Mouse (Mus musculus): ENCODE measurements at regions not wholly inside any gene's neighbourhood (a gene's known extent, or its start where the extent isn't known, plus 50 kb on each side); places are given as distances from the start of the nearest gene placed in this dataset.
"Not testable (repeated sequence)": the region's sequence is repeated elsewhere in the genome, so short reads cannot be mapped to it uniquely, and the experiment has no call there.

DNA sequence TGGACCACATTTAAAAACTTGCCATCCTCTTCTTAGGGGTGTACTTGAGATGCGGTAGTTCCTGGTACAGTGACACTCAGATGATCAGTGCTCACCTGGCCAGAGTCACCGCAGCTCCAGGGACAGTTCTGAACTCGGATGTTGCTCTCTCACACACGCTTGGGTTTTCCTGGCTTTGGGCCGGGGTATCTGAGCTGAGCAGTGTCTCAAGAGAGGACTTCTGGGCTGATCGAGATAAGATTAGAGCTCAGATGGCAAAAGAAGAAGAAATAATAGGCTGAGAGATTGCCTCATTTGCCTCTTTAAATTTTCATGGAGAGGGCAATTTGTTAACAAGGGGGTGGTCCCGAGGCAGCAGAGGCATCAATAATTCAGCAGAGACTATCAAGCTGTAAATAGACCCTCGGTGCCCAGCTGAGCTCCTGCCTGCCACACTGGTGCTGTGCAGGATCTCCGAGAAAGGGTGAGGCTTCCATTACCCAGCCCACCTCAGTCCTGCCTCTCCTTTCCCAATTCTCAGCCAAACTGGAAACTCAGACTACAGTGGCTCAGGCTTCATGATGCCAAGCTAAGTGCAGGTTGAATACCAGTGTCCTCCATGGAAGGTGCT is 133.7 kb downstream of the Tsen15 start:
- DNase-seq (ENCODE audit: low read depth, low spot score), result no peak

DNA sequence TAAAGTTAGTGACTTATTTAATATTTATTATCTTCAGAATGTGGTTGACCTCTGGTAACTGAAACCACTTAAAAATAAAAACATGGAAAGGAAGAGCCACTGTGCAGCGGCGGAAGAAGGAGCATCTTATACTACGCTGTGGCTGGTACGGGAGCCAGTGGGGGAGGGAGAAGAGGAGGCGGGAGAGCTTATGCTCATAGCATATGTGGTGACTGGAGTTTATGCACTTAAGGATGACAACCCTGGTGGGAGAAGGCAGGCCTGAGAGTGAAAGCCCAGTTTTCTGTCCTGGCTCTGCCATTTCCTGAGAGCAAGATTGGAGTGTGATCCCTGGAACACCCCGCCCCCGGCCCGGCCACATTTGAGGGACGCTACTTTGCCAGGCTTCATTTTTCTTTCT is 145.5 kb downstream of the Tsen15 start:
- DNase-seq (ENCODE audit: low read depth, low spot score), result no peak

DNA sequence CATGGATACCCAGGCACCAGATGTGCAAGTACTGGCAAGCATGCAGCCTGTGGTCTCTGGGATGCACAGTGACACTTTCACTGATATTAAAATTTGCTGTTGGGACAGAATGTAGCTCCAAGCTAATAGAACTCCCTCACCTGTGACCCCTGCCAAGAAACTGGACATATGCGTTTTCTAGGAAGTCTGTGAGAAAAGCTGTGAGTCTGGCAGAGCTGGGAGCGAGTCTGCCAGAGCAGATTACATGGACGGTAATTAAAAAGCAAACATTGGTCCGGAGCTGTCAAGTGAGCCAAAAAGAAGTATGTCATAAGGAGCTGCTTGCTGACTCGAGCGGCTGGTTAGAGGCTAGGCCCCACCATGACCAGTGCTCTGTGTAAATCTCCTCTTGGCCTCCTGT is 147.1 kb downstream of the Tsen15 start:
- no peak for DNase-seq (ENCODE audit: low read depth, low spot score)

DNA sequence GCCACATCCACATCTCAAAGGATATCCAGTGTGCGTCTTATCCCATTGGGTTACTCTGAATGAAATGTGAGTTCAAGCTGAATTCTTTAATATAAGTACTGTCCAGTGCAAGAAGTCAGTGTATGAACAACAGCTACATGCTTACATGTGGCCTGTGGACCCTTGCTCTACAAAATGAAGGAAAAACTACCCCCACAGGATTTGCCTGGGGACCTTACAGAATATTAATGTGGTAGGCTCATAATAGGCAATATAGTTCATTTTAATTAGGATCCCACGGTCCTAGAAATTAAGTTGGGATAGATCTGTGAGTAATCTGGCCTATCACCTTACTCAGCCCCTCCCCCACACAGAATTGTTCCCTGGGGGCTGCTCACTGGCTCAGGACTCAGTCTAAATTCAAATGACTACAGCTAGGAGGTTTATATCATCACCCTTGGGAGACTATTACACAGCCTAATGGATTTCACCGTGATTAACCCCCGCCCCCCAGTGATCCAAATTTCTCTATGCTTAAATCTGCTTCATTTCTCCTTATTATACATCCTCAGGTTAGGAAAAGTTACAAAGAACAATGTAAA is 145.4 kb upstream of the 1700025G04Rik start:
- DNase-seq (ENCODE audit: low read depth, low spot score), result no peak

DNA sequence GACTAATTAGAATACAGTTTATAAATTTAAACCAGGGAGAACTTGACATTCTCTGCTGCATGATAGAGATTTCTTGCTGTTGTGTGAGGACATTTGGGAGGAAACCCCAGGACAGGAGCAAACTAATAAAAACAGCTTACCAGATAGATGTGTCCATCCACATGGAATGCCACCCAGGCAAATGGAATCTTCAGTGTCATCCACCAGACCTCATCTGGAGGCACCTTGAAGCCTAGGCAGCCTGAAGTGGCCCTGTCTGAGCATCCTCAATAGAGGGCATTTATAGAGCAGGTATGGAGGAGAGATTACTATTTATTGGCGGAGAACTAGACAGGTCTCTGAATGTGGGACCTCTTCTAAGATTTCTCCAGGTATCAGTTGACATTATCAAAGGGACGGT is 144.8 kb upstream of the 1700025G04Rik start:
- DNase-seq (ENCODE audit: low read depth, low spot score), result no peak

DNA sequence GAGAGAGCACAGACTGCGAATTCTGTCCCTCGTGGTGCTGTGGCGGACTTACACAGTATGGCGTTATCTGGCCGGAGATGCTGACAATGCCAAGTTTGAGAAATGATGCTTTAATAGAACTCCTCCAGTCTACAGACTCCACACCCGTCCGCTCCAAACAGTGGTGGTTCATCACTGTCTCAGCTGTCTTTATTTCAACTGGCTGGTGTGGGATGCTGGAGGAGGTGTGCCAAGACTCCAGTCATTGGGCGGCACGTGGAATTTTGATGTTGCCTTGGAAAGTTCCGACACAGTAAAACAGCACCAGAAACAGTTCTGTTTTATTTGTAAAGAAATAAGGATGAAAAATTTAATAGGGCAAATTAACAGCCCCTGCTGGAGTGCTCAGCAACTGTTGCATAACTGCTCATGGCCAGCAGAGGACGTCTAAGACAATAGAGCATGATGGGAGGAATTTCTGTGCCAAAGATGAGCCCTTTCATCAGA is 141.8 kb upstream of the 1700025G04Rik start:
- no peak for DNase-seq (ENCODE audit: low read depth, low spot score)

DNA sequence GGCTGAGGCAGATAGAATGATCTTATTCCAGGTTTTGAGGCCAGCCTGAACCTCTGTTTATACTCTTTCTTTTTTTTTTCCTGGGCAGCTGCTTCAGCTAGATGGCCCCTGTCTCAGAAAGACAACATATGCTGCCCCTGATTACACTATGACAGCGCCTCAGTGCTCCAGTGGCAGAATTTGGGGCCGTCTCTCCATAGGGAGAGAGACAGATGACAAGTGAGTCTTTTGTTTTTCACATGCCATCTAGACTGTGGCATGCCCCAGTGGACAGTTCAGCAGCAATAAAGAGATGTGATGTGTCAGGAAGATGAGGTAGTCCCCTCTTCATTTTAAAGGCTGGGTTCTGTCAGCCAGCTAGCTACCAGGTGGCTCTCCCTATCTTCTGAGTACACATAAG is 139.8 kb upstream of the 1700025G04Rik start:
- DNase-seq (ENCODE audit: low read depth, low spot score), result no peak

DNA sequence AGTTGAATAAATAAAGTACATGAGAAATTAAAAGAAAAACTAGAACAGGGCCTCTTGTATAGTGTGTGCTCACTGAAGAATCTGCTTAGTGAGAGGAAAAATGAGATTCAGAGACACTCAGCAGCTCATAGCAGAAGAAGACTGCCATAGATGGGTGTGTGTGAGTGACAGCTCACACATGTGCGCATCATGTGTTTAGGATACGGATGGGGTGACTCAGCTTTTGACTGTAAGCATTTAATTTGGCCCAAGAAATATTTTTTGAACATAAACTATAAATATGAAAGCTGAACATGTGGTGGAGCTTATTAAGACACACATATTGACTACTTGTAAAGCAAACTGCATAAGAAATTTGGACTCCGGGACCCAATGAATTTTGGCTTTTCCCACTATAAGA is 136.1 kb upstream of the 1700025G04Rik start:
- DNase-seq (ENCODE audit: low read depth, low spot score), result no peak

DNA sequence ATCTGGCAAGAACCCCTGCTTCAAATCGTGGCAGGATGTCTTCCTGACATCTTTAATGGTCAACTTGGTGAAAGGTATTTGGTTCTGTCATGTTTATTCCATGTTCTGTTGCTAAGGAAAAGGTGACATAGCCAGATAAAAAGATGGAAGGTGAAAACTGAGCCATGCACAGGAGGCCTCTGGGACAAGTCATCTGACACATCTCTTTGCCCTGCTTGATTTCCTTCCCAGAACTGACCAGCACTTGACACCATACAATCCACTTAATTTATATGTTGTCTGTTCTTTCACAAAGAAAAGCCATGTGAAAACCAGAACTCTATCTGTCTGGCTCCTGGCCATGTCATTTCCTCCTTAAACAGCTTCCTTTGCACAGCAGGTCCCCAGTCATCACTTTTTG is 133.7 kb upstream of the 1700025G04Rik start:
- DNase-seq (ENCODE audit: low read depth, low spot score), result no peak

DNA sequence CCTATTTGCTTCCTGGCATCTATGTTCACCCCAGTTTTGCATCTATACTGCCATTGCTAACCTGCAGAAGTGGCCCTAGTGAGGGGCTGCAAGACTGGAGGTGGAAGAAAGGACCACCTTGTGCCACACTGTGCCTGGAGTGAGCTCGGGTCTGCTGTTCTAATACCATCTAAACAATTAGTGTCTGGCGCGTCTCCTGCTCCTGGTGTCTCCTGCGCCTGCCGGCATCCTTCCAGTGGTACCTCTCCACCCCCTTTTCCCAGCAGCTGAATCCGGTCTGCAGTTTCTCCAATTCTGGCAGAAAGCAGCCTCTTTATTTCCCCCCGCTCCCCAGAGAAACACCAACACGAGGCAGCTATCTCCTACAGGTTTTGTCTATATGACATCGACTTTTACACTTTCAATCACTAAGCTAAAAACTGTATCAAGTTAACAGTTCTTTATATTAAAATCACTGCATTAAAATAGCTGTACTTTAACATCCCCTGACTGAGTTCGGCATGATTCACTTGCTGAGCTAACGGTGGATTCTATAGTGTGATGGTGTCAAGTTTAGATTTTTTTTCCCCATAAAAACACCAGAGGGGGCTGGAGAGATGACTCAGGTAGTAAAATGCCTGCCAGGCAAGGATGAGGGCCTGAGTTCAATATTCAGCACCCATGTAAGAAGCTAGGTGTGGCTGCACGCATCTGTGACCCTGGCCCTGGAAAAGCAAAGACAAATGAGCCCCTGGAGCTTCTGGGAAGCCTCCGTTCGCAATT is 131.1 kb upstream of the 1700025G04Rik start:
- no peak for DNase-seq (ENCODE audit: low read depth, low spot score)

DNA sequence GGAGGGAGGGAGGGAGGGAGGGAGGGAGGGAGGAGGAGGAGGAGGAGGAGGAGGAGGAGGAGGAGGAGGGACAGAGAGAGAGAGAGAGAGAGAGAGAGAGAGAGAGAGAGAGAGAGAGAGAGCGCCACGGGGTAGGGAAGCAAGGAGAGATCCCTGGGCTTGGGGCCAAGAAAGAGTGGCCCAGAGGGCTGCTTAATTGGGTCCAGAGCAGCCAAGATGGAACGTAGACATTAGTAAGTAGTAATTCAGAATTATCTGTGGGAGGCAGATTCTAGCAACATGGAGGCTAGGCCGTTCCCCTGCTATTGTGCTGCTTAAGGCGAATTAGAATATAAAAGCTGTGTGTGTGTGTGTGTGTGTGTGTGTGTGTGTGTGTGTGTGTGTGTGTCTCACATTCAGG is 129.8 kb upstream of the 1700025G04Rik start:
- not testable (repeated sequence) for DNase-seq (ENCODE audit: low read depth, low spot score)

DNA sequence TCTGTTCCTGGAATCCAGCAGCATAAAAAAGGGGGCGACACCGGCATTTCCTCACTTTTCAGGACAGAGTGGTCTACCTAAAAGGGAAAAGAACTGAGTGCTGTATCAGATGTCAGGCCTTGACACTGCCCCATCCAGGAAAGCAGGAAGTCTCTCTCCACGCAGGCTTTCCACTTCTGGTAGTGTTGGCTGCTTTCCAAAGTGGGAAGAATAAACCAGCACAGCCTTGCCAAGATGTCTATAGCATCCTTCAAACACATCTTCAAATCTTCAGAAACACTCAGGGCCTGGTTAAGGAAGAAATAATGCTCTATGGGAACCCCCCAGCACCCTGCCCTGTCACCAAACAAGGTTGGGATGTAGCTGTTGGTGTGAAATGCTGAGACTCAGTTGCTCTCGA is 127.5 kb upstream of the 1700025G04Rik start:
- DNase-seq (ENCODE audit: low read depth, low spot score), result no peak

DNA sequence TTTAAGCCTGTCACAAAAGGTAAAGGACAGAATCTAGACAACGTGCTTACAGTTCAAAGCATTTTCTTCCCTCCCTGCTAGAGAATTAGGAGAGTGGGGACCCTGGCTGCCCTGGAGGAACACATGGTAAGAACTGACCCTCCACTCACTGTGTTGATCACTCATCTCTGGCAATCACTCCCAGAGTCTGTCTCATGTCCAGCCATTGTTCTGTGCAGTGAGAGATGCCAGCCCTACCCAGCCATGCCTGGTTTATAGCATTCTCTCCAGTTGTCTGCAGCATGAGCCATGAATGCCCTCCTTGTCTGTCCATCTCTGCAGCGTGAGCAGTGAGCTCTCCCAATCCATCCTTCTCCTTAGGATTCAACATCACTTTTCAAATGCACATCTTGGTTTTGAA is 124.5 kb upstream of the 1700025G04Rik start:
- DNase-seq (ENCODE audit: low read depth, low spot score), result no peak

DNA sequence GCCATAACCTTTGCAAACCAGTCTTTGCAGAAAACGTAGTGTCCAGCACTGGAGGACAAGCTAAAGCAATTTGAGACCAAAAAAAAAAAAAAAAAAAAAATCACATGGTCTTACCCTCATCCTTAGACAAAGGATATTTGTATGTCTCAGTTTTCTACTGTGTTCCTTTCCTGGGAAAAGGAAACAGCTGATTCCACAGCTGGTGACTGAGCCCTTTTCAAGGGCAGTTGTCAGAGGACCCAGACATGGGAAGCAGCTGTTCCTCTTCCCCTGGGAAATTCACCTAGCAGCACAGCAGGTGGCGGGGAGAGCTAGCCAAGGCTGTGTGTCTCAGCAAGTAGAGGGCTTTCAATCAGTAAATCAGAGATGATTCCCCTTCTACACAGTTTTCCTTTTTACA is 113.3 kb upstream of the 1700025G04Rik start:
- DNase-seq (ENCODE audit: low read depth, low spot score), result no peak

DNA sequence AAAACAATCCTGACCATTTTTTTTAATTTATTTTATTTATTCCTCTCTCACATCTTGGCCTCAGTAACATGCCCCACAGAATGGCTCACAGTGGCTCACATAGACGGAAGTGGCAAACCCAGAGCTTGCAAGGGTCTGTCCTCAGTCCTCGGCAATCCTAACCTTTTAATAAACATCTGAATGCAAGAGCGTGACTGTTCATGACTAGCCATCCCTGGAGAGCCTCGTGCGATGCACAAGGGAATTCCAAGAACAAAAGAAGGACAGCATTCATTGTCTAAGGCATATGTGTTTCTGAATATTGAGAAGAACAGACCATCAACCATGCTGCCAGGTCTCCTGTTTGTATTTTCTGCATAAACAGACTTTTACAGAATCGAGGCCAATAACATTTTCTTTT is 98.8 kb upstream of the 1700025G04Rik start:
- no peak for DNase-seq (ENCODE audit: low read depth, low spot score)

DNA sequence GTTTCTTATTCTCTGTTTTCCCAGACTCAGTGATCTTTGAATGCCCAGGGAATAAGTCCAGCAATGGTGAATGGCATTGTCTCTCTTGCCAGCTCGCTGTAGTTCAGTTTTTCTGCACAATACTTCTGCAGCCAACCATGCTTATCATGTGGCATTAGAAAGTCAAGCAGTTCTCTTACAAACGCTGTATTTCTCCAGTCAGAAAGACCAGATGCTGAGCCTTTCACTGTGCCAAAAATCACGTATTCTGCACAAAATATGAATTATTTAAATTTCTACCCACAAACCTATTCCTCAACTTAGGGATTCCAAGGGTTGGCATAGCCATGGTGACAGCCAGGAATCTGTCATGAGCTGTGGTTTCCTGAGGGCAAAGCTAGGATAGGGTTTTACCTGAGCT is 95.0 kb upstream of the 1700025G04Rik start:
- DNase-seq (ENCODE audit: low read depth, low spot score), result no peak

DNA sequence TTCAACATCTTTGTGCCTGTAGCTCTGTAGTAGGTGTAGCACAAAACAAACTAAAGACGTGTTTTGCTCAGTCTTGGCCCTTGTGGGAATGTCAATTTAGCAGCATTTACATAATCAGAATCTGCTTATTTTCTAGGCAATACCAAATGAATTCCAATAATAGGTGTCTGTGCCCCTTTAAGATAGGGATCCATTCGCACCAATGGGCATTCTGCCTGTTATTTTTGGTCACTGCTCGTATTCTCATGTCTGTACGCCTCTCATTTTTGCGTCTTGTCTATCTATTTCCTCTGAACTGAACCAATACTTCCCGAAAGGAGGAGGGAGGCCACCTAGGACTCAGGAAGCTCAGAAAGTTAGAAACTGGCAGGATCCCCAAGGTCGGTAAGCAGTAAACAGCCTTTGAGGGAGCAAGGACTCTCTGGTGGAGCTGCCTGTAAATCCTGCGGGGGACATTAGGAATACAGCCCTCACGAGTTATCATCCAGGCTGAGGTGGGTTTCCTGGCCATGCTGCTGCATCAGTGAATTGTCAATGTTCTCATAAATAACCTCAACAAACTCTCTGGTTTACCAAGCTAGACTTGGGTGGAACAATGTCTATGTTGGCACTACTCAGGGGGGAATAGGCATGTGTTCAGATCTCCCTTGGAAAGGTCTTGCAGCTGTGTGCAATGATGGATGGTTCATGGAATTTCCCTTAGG is 86.5 kb upstream of the 1700025G04Rik start:
- no peak for DNase-seq (ENCODE audit: low read depth, low spot score)

DNA sequence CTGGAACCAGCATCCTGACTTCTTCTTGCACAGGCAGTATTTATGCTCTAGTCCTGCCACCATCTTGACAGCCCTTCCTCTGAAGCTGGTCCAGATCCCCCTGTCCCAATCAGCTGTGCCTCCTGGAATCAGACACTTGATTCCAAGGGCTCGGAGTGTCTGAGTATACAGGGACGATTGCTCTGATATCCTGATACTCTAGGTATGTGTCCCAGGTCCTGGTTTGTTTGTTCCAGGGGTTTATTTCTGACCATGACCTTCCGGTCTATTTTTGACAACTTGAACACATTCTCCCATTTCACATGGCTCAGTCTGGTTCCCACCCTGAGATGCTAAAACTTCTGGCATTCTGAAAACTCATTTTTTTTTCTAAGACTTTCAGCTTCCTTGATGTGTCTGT is 85.8 kb upstream of the 1700025G04Rik start:
- no peak for DNase-seq (ENCODE audit: low read depth, low spot score)

DNA sequence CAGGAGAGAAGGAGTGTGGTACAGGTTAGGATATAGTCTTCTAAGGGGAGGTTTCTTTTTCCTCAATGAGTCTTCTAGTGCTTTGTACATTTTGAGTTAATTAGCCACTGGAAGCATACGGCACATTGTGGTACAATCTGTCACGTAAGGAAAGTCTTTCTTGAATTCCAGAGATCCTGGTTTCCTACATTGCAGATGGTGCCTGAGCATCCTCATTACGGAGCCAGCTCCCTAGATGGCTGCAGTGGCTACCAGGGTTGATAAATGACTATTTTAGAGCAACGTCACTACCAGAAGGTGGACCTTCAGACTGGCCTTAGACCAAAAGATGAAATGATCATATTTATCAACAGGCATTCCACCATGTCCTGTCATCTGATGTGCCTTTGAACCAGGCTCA is 84.5 kb upstream of the 1700025G04Rik start:
- DNase-seq (ENCODE audit: low read depth, low spot score), result no peak

DNA sequence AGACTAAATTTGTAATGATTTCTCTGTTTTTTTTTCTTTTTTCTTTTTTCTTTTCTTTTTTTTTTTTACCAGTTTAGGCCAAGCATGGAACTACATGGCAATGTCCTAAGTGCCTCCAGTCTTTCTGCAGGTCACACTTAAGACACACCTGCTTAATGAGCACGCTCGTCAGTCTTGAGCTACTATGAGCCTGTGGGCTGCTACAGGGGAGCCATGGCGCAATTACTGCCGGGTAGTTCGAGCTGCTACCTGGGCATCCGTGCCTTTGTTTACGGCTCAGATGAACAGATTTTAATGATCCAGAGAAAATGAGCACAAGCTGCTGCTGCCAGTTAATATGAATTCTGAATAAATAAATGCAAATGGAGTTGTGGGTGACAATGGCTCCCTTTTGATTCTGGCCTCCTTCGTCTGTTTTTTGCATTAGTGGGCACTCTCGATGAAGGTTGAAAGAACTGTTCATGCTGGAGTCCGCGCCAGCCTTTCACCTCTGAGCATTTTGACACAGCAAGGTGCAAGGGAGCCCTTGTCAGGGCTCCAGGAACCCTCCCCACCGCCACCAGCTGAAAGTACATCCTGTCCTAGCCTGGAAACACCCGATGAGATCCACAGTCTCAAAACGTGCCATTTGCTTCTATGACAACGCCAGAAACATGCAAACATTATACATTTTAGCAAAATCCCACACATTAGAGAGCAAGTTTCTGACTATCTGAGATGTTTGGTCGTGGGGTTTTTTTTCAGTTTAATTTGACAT is 81.3 kb upstream of the 1700025G04Rik start:
- DNase-seq (ENCODE audit: low read depth, low spot score), result no peak

DNA sequence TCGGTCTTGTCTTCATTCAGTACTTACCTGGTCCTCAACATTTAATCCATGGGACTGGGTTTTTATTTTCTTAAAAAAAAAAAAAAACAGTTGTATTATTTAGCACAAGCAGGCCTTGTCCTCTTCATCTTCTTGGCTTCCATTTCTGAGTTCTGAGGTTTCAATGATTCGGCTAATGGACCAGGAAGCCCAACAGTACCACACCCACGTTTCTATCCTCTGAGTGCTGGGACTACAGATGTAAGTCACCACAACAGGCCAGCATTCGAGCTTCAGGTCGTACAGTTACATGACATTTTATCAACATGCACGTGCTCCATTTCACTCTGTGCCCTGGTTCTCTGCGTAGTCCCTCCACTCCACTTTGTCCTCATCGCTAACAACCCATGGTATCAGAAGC is 80.7 kb upstream of the 1700025G04Rik start:
- no peak for DNase-seq (ENCODE audit: low read depth, low spot score)

DNA sequence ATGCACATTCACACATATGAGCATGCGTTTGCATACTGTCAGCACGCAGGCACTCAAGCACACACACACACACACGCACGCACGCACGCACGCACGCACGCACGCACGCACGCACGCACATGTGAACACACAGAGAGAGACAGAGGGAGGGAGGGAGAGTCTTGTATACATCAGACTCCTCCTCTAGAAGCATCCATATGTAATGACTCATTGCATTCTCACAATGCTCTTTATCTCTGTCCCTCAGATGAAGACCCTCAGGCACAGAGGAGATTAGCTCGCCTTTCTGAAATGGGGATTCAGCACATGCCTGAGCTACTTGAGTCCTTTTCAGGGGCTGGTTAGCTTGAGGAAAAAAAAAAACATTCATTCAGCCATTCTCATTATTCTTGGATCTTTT is 79.6 kb upstream of the 1700025G04Rik start:
- no peak for DNase-seq (ENCODE audit: low read depth, low spot score)
